Mouse (Mus musculus) cerebellum, postnatal 10 days (tissue): Measurements from ENCODE around the gene Btnl1.
A peak's percentile ranks its signal among the peaks of the same experiment; 100 is the strongest.

ENCODE experiments used
- DNase-seq, 2 experiments: peaks; one replicate each; pipeline ENCODE4 v3.0.0; 2021; ENCODE audit warnings: mixed read lengths in 2 of 2

Btnl1 gene

DNA sequence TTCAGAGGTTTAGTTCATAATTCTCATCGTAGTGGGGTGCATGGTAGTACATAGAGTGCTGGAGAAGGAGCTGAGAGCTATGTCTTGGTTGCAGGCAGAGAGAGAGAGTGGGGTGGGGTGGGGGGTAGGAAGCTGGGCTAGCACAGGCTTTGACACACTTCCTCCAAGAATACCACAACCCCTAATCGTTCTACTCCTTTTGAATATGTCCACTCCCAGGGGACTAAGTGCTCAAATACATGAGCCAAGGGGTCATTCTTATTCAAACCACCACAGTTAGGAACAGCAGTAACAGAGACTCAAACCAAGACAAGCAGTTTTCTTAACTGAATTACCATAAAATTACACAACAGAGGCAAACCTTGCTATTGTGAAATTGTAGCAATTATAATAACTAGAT is 9.7 kb downstream of the Btnl1 start:
- DNase-seq, result no peak

DNA sequence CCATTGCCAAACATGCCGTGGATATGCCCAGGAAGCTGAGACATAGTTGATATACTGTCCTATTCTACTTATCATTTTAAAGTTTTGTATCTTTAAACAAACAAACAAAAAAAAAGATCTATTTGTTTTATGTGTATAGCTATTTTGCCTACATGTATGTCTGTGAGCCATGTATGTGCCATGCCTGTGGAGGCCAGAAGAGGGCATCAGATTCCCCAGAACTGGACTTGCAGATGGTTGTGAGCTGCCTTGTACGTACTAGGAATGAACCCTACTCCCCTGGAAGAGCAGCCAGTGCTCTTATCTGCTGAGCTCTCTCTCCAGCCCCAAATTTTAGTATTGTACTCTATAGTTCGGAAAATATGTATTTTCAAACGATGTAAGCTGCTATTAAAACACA is 11.6 kb downstream of the Btnl1 start:
- peak; percentile 63 to 64 for DNase-seq

DNA sequence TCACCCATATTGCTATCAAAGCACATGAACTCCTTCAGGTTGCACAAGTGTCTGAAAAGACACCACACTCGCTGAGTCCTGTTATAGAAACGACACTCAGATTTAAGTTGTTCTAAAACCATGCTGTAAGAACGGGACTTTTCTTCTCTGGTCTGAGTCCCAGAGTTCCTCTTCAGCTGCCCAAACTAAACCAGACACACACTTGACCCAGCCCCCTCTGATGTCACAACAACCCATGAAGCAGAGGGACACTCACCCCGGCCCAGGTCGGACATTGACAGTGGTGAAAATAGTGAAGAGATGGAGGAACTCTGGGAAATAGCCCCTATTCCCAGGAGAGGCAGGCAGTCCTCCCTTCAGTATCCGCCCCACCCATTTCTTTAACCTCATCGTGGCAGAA is 14.6 kb downstream of the Btnl1 start:
- no peak for DNase-seq

DNA sequence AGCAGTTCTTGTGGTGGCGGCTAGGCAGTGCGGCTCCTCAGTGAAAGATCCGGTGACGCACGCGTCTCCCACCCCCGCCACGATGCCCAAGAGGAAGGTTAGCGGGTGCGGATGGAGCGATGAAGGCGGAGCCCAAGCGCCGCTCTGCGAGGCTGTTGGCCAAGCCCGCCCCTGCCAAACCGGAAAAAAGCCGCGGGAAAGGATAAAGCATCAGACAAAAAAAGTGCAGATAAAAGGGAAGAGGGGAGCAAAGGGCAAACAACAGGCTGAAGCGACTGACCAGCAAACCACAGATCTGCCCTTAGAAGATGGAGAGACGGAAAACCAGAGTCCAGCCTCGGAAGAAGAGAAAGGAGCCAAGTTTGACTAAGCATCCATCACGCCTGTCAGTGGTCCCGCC is 15.4 kb downstream of the Btnl1 start:
- DNase-seq, result peak; percentile 57 to 65

DNA sequence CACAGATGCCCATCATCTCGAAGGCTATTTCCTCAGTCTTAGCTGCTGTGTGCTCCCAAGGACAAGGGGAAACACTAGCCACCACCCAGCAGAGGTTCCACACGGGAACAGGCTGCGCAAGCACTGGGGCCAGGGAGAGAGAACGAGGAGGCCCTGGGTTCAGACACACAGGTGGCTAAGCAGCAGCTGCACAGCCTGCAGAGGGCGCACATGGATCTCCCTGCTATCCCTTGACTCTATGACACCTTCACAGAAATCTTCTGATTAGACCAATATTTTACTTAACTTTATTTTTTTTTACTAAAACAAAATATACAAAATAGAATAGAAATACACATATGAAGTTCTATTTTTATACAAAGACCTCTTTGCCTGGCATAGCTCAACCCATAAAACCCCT is 20.4 kb downstream of the Btnl1 start:
- peak; percentile 38 to 42 for DNase-seq

DNA sequence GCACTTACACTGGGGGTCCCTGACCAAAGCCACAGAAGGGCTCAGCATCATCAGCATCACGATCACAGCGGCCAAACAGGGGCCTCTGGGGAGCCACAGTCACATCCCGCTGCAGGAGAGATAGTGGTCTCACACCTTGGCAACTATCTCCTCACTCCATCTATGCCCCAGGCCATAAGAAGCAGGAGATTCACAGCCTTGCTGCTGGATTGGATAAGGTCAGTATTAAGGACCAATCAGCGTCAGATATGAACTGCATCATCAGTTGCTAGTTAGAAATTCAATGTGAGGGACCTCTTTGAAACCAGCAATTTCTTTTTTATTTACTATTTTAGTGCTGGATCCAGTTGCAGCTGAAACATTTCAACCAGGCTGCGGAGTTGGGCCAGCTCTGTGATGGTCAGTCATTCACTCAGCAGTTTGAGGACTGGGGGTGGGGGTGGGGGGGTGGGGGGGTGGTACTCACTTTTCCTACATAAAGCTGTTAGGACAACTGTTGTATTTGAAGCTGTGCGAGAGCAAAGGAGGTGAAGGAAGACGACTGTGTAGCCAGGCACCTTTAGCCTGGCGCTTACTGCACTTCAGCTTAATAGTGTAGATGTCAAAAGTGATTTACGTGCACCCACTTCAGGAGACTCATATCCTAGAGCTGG is 21.3 kb downstream of the Btnl1 start:
- peak; percentile 78 to 83 for DNase-seq

DNA sequence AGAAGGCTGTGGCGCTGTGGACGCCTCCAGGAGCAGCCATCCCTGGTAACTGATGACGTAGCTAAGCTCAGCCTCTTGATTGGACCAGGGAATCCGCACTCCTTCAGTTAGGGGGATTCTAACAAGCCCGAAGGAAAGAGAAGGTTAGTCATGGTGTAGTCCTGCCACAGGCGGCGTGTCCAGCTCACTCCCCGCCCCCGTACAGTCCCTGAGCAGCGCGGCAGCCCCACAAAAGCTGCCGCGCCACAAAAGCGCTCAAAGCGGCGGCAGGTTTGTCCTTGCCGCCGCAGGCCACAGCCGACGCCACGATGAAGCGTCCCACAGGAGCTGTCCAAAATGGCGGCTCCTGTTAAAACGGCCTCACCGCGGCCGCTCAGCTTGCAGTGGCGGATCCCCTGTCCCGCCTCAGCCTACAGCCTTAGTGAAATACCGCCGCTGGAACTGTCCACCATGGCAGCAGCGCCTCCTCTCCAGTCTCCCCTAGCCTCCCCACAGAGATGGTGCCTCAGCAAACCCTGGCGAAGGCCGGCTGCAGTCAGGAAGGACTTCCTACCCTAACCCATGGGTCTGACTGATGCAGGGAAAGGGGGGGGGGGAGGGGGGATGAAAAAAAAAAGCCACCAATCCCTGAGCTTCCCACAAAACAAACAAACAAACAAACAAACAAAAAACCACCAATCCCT is 21.9 kb downstream of the Btnl1 start, which contains the start of gene BC051142:
Gene BC051142 (plus strand): TSS at position 110 of the 683 bp plus-strand sequence.
- peak; percentile 93 for DNase-seq

DNA sequence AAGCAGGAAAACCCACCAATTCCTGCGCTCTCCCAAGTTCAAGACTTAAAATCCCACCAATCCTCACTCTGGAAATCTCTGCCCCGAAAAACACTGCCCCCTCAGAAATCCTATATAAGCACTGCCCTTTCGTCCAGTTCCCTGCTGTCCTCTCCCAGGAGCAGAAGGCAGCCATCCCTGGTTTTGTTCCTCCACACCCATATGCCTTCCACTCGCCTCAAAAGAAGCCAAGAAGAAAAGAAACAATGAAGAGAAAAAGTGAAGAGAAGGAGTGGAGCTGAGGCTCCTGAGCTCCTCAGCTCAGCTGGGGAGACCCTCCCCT is 22.4 kb downstream of the Btnl1 start:
- peak; percentile 24 to 50 for DNase-seq

DNA sequence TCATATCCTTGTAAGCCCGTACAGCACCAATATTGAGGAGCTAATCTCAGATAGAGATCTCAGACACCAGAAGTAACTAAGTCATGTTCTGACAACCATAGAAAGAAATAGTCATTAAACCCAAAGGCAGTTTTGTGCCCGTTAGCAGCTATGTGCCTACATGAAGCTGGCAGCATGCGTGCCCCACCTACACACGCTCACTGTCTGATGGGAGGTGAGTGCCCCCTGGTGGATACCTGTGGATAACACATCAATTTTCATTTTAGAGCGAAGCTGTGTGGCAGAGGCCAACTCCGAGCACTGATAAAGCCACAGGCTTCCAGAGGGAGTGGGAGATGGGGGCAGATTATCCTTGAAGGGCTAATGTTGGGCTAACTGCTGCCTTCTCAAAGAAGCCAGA is 34.2 kb downstream of the Btnl1 start:
- DNase-seq, result peak; percentile 85 to 88

DNA sequence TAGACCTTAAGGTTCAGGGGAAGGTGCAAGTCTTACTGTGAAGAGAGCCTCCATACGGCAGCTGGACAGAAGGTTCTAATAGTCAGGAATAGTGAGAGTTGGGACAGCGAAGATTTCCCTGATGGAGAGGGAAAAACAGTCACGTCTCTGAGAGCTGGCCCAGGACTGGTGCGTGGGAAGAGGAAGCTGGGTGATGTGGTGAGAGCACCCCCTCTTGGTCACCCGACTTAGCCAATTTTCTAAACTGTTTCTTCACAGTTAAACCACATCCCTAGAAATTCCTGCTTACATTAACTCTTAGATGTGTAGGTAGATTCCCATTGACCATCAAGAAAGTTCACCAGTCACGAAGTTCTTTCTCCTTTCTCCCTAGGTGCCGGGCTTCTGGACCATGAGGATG is 43.1 kb downstream of the Btnl1 start:
- DNase-seq, result no peak

DNA sequence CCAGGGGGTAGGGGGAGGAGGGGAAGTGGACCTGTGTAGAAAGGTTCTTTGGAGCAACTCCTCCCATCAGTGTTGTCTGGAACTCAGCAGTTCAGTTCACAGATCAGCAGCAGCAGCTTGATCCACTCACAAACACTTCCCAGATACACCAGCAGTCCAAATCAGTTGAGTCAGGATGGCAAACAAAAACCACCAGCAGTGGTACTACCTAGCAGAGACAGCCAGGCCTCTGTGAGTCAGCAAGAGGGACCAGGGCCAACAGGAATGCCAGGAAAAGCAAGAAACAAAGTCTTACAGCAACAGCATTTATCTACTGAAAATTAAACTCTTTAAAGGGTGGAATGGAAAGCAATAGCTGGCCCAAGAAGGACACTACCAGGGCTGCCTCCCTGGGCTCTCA is 50.7 kb downstream of the Btnl1 start:
- DNase-seq, result no peak
